In genomic region chr1:192790442-192790841, GRCm38 (mm10) we compare ENCODE assay signal across 8 mouse cellular contexts. TPM values are rescaled to one million over a fixed set of nuclear protein-coding genes. Genes with fewer than 3 reads are reported as not detected.
DNase-seq lines count a peak whose midpoint lies in the region; ATAC-seq and TF ChIP-seq lines count a peak whose summit lies in the region.

No protein-coding gene starts in this region.

- 86% methylated on average over 4 of the region's 4 CpGs for WGBS in heart, embryonic 15.5 days
- 79% methylated on average over 4 of the region's 4 CpGs for WGBS in bone marrow, adult 2 months
- WGBS in liver, embryonic 14.5 days (ENCODE audit: insufficient replicate concordance) = 61% methylated on average over 4 of the region's 4 CpGs

- H3K27ac ChIP-seq in heart, embryonic 15.5 days = peak overlapping the region; percentile 77
- H3K27ac ChIP-seq in bone marrow, adult 2 months (ENCODE audit: control insufficient read depth, insufficient read depth, low read depth, low read length, poor library complexity) = no peak overlapping the region
- H3K27ac ChIP-seq in liver, embryonic 14.5 days = no peak overlapping the region

- no peak overlapping the region for H3K9ac ChIP-seq in heart, embryonic 15.5 days
- no peak overlapping the region for H3K9ac ChIP-seq in liver, embryonic 14.5 days (replicated peaks)

- no peak for ATAC-seq in heart, embryonic 15.5 days (replicated peaks; ENCODE audit: insufficient number of reproducible peaks, insufficient read depth, low FRiP score, low read depth)
- no peak for ATAC-seq in liver, embryonic 14.5 days (ENCODE audit: insufficient read depth)

- H3K36me3 ChIP-seq in heart, embryonic 15.5 days = no peaks in the 10 kb centered on the region
- no peaks in the 10 kb centered on the region for H3K36me3 ChIP-seq in liver, embryonic 14.5 days (replicated peaks; ENCODE audit: control insufficient read depth, insufficient read depth, low read depth)

- TF ChIP-seq EP300 in liver, embryonic 14.5 days (IDR thresholded peaks at IDR 0.05; ENCODE audit: low read depth) = no peak

- no peak for DNase-seq in heart, postnatal 10 days
- peak; percentile 52 to 53 for DNase-seq in B cell, adult 2 months
- DNase-seq in liver, embryonic 14.5 days (ENCODE audit: low read depth in 3 of 3, low spot score in 3 of 3) = no peak
- DNase-seq in neural tube, embryonic 10.5 days (ENCODE audit: extremely low spot score, low spot score) = no peak
- DNase-seq in T-cell, adult 2 months (ENCODE audit: low spot score) = no peak
- DNase-seq in gastrocnemius, adult 8-10 months (ENCODE audit: low spot score in 2 of 2) = no peak

- H3K4me1 ChIP-seq in heart, embryonic 15.5 days (replicated peaks) = peaks cover 40% of the 10 kb centered on the region
- H3K4me1 ChIP-seq in bone marrow, adult 2 months (ENCODE audit: control insufficient read depth, insufficient read depth, low read length) = no peaks in the 10 kb centered on the region
- peaks cover 0 to 7% of the 10 kb centered on the region in 2 experiments; a peak in 2 of 4 replicates for H3K4me1 ChIP-seq in liver, embryonic 14.5 days (replicated peaks; ENCODE audit: control insufficient read depth in 2 of 2, insufficient read depth in 2 of 2, low read length in 1 of 2)

- no peaks in the 10 kb centered on the region for H3K27me3 ChIP-seq in heart, embryonic 15.5 days
- H3K27me3 ChIP-seq in liver, embryonic 14.5 days (ENCODE audit: control insufficient read depth, insufficient read depth, low read length) = no peaks in the 10 kb centered on the region

- TF ChIP-seq CTCF in bone marrow, adult 2 months (IDR thresholded peaks at IDR 0.05; ENCODE audit: control insufficient read depth, insufficient read depth, low read length) = peak; percentile 39; the same call in 1 of the 2 replicates
- TF ChIP-seq CTCF in liver, embryonic 14.5 days (IDR thresholded peaks at IDR 0.05; ENCODE audit: low read depth) = peak; percentile 69

- H3K4me3 ChIP-seq in heart, embryonic 15.5 days = no peak overlapping the region
- H3K4me3 ChIP-seq in bone marrow, adult 2 months (replicated peaks; ENCODE audit: control insufficient read depth, low read depth, low read length) = no peak overlapping the region
- no peak overlapping the region for H3K4me3 ChIP-seq in liver, embryonic 14.5 days (ENCODE audit: insufficient read depth in 1 of 2, low read depth in 2 of 2, low read length in 2 of 2)

- intact Hi-C loops in heart, postnatal 10 days (cut with DNase I) = no loop called here

- H3K4me2 ChIP-seq in heart, embryonic 15.5 days = no peak overlapping the region
- H3K4me2 ChIP-seq in liver, embryonic 14.5 days (ENCODE audit: low read depth) = no peak overlapping the region

- no peaks in the 10 kb centered on the region for H3K9me3 ChIP-seq in heart, embryonic 15.5 days (replicated peaks)
- no peaks in the 10 kb centered on the region for H3K9me3 ChIP-seq in liver, embryonic 14.5 days (ENCODE audit: control insufficient read depth, low read length)

- TF ChIP-seq POLR2A in bone marrow, adult 2 months (IDR thresholded peaks at IDR 0.05; ENCODE audit: borderline replicate concordance, control insufficient read depth, low read depth, low read length) = no peak

RNA-seq across cellular contexts. Expression of gene Hhat, which starts 19.4 kb away (rescaled TPM):
- 5.5 and 6.8 TPM in 2 replicates for polyA plus RNA-seq in heart, embryonic 15.5 days (2015; fragmentation: Nextera tagmentation; extraction: Ambion mirVana)
- total RNA-seq in heart, postnatal 10 days (2021) = 1 to 10 TPM; 3.6 to 4.0 TPM
- 0.43 and 1.4 TPM in 2 replicates for polyA plus RNA-seq in bone marrow, adult 2 months (2011; ENCODE audit: insufficient read depth, insufficient read length, low replicate concordance, missing spikeins)
- 0.53 and 0.73 TPM in 2 replicates for polyA plus RNA-seq in liver, embryonic 14.5 days (2012; rRNA removed)
- polyA plus RNA-seq in liver, embryonic 14.5 days (2014; fragmentation: Nextera tagmentation; extraction: Ambion mirVana) = 0.54 and 1.4 TPM in 2 replicates
- total RNA-seq in gastrocnemius, adult 8-10 months (2022) = 1 to 10 TPM in 2 of 4 experiments, under 1 TPM in 2; 0.80 to 1.9 (median 1.2) TPM

Comparison
In these comparisons a context has a peak if more than half of its experiments do, and no peak if none do; other contexts are left out.
1. DNase-seq: peak in B cell, adult 2 months (2 of 2); none in heart, postnatal 10 days (0 of 2), liver, embryonic 14.5 days (0 of 3), neural tube, embryonic 10.5 days (single experiment), T-cell, adult 2 months (single experiment) and gastrocnemius, adult 8-10 months (0 of 2).